Mouse (Mus musculus) T-helper 17 cell (primary cell): ENCODE measurements around the gene Olfr93.
"Not testable (repeated sequence)": the region's sequence is repeated elsewhere in the genome, so short reads cannot be mapped to it uniquely, and the experiment has no call there.

ENCODE experiments used
- in situ Hi-C, 2 experiments: fragments of 300-600 bp; cut with MboI, MseI; formaldehyde crosslinking; loops; 1 replicate in 1 of 2; 2 replicates in 1 of 2; pipeline ENCODE4 v1.15.1; 2025; ENCODE audit warnings: high pct_unique_total_duplicates in 2 of 2

Olfr93 gene

DNA sequence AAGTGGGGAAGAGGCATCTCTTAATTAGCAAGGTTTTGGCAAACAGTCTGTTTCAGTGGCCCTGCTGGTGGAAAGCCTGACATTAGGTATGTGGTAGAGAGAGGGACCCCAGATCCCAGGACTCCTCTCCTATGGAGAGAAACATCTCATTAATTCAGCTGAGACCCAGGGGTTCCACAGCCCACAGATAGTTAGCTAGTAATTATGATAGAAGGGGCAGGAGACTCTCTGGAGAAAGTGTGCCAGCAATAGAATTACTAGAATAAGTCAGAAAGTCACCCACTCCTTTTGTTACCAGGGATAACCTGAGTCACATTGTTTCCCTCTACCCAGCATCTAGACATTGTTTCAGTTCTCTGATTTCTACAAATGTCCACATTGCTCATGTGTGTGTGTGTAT lies at the start of gene Olfr93:
Gene Olfr93 (minus strand): TSS at position 101 of the 400 bp plus-strand sequence.
- in situ Hi-C loops: no loop called here

- in situ Hi-C loops: loop anchor here (5.0 kb wide), 3 partner anchors 117 to 312 kb away; partner anchors contain the start of genes Olfr90 (in 1 of the 2) and Trim40 (in 1 of the 2)
Observed at GRCm38 (mm10) chr17:37203917-37204236, 42.6 kb upstream of the Olfr93 start.

DNA sequence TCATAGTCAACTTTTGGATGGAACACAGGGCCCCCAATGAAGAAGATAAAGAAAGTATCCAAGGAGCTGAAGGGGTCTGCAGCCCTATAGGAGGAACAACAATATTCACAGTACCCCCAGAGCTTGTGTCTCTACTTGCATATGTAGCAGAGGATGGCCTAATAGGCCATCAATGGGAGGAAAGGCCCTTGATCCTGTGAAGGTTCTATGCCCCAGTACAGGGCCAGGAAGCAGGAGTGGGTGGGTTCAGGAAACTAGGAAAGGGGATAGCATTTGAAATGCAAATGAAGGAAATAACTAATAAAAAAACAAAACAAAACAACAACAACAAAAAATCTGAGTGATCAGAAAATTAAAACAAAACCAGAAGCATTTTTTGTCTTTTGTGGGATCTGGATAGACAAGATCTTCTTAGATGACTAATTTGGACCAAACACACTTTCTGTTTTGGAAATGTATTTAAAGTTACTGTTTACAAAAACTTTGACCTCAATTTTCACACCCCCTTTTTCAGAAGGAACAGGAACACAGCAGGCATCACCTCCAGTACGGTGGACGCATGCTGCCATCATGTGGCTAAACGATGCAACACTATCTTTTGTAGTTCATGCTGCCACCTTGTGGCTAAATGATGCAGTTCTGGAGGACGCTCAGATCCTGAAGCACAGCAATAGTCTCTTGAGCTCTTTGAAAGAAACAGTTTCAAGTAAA lies 42.1 kb upstream of the Olfr93 start:
- in situ Hi-C loops: loop anchor here (5.0 kb wide), 3 partner anchors 116 to 311 kb away; partner anchors contain the start of genes Olfr90 (in 1 of the 2) and Trim40 (in 1 of the 2)

DNA sequence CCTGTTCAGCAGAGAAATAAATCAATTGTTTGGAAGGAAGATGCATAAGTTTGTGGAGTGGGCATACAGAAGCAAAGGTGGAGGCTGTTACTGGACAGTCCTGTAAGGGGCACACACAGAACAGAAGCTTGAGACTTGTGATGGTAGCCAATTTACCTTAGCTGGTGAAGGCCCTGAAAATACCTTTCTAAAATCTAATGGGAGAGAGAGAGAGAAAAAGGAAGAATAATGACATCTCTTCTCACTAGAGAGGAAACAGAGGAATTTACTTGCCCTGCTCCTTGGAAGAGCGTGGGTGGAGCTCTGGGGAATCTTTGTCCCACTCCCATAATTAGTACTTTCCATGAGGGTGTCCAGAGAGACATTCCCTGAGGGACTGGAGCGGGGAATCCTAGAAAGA lies 39.6 kb upstream of the Olfr93 start, which contains the start of gene Olfr94:
Gene Olfr94 (minus strand): TSS at position 101 of the 400 bp plus-strand sequence.
- in situ Hi-C loops: loop anchor here (5.0 kb wide), 3 partner anchors 114 to 309 kb away; partner anchors contain the start of genes Olfr90 (in 1 of the 2) and Trim40 (in 1 of the 2)

GRCm38 (mm10) chr17:37196845-37197724 lies 35.8 kb upstream of the Olfr93 start:
- in situ Hi-C loops: no loop called here

DNA sequence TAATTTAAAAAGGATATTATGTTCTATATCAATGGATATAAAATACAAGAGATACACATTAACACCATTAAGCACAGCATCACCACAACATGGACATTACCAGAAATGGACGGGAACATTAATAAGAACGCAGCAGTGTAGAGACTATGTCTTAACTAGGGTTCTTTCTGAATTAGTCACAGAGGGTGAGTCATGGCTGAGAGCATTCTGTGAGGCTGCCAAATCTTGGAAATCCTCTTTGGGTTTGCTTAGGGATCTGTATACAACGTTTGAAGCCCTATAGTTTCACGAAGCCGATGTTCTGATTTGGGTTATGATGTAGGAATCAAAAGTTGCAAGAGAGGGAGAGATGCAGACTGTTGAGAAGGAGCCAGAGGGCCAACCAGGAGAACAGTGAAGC lies 33.5 kb upstream of the Olfr93 start:
- in situ Hi-C loops: no loop called here

GRCm38 (mm10) chr17:37193656-37194055 lies 32.4 kb upstream of the Olfr93 start, which contains the start of gene Ubd:
Gene Ubd, plus strand, starts transcription at chr17:37193892.
- in situ Hi-C loops: no loop called here

- in situ Hi-C loops: no loop called here
Observed at GRCm38 (mm10) chr17:37193032-37193431, 31.7 kb upstream of the Olfr93 start.

DNA sequence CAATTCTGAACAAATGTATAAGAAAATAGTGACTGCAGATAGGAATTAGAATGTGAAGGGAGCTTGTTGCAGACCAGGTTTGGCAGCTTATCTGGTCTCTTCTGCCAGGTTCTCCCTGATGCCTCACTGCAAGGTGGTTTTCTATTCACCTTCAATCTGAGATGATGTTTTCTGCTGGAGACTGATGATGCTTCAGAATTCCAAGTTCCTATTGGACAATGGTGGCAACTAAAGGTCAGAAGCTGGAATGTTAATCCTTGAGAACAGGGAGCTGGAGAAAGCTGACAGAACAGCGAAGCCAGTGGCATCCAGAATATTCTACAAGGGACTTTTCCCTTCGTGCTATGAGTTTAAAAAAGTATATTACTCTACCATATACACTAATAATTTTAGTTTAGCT lies 29.4 kb upstream of the Olfr93 start:
- in situ Hi-C loops: no loop called here

GRCm38 (mm10) chr17:37185474-37185873 lies 24.2 kb upstream of the Olfr93 start:
- in situ Hi-C loops: no loop called here

DNA sequence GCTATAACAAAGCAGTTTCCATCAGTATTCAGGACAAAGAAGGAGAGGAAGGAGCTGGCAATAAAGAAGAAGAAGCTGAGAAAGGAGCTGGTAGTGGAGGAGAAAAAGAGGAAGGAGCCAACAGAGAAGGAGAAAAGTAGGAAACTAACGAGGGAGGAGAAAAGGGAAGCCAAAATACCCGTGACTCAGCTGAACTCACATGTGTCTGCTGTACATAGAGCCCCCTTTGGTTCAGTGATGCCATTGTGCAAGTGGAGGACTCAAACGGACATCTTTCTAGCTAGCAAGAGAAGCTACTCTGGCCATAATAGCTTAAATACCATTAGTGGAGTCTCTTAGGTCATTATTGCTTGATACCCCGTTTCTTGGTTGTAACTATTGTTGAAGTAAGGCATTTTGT lies 29.9 kb downstream of the Olfr93 start:
- in situ Hi-C loops: not testable (repeated sequence)

DNA sequence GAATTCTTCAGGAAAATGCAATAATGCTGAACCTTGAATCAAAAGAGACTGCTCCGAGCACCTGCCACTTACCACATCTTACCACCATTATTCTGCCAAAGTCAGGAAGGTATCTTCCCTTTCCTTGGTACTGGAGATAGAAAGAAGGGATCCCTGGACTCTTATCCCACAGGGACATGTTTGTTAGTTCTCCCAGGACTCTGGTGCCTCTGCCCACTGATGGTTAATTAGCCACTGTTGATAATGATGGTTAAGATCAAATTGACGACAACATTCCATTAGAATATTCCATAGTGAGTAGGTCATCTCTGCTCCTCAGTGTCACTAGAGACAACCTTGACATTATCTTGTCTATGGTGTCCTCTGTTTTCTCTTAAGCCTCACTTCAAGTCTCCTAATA lies 41.3 kb downstream of the Olfr93 start, which contains the start of gene Olfr92:
Gene Olfr92 (minus strand): TSS at position 101 of the 400 bp plus-strand sequence.
- in situ Hi-C loops: loop anchor here in 1 of 2 experiments (10.0 kb wide), 1 partner anchor 1255 kb away; no protein-coding TSS in a partner anchor

DNA sequence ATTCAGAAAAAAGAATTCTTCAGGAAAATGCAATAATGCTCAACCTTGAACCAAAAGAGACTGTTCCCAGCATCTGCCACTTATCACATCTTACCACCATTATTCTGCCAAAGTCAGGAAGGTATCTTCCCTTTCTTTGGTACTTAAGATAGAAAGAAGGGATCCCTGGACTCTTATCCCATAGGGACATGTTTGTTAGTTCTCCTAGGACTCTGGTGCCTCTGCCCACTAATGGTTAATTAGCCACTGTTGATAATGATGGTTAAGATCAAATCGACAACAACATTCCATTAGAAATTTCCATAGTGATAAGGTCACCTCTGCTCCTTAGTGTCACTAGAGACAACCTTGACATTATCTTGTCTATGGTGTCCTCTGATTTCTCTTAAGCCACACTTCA lies 63.1 kb downstream of the Olfr93 start, which contains the start of gene Olfr91:
Gene Olfr91 (minus strand): TSS at position 101 of the 400 bp plus-strand sequence.
- in situ Hi-C loops: no loop called here

DNA sequence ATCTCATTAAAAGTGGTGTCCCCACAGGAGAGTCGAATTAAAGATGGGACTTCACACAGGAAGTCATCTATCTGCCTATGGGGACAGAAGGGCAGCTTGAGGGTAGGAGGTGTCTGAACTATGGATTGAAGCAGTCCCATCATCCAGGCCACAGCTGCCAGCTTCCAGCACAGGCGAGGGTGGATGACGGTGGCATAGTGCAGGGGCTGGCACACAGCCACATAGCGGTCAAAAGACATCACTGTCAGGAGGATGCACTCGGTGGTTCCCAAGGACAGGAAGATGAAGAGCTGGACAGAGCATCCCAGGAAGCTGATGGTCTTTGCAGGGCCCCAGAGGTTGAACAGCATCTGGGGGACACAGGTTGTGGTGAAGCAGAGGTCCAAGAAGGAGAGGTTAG lies 68.0 kb downstream of the Olfr93 start:
- in situ Hi-C loops: no loop called here

GRCm38 (mm10) chr17:37092198-37092597 lies 69.1 kb downstream of the Olfr93 start:
- in situ Hi-C loops: no loop called here
